Mouse (Mus musculus) WW6 (cell line): ENCODE data around the gene Tnfrsf1b.

Experiments
- DNase-seq: peaks from one replicate; pipeline ENCODE4 v3.0.0-alpha.2; 2013; ENCODE audit warnings: low read depth, low spot score

Tnfrsf1b gene

DNA sequence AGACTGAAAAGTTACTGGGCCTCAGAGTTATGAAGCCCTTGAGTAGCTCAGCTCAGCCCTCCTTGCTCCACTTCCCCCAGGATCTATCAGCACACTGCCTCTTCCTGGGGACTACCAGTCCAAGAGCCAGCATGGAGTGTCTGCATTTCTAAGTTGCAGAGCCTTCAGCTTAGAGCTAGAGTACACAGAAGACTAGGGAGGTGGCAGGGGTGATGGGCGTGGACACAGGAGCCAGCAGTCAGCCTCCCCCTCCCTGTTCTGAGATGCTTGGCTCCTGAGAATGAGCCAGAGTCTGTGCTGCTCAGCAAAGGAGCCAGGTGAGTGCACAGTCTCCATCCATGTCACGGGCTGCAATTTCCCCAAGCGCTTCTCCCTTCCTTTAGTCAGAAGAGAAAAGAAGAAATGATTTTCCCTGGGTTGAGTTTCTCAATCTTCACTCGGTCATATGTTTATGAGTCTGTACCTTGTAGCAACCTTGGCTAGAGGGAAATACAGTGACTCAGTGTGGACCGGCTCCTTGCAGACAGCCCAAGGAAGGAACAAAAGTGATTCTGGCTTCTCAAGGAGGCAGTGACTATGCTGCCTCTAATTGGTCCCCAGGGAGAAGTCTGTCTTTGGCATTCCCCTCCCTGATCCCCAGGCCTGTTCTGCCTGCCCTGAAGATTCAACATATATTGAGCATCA, 11.2 kb upstream of the Tnfrsf1b start:
- no peak for DNase-seq

DNA sequence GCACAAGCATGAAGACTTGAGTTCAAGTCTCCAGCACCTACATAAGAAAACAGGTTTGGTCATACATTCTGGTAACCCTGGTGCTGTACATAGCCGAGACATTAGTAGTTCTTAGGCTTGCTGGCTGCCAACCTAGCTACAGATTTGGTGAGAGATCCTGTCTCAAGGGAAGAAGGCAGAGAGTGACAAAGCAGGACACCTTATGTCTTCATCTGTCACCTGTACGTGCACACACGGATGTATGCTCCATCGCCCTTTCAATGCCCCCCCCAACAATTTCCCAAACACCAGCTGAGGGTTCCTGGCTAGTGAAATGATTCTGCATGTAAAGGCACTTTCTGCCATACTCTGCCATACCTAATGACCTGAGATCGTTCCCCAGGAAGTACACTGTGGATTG, 9.5 kb upstream of the Tnfrsf1b start:
- no peak for DNase-seq

GRCm38 (mm10) chr4:145254418-145254817, 7.7 kb upstream of the Tnfrsf1b start:
- no peak for DNase-seq

DNA sequence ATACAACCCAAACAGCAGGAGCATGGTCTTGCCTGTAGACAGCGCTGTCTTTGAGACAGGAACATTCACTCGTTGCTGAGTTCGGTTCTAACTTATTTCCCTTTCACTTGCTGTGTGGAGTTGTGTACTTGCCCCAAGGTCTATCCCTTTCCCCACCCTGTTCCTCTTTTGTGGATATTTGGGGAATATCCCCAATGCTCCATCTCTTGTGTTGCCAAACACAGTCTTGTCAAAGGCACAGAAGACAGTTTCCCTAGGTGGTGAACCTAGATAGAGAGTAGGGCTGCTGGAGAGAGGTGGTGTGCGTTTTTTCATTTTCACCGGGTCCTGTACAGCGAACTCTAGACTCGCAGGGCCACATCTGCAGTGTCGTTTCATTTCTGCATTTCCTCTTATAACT, 5.9 kb upstream of the Tnfrsf1b start:
- DNase-seq = no peak

DNA sequence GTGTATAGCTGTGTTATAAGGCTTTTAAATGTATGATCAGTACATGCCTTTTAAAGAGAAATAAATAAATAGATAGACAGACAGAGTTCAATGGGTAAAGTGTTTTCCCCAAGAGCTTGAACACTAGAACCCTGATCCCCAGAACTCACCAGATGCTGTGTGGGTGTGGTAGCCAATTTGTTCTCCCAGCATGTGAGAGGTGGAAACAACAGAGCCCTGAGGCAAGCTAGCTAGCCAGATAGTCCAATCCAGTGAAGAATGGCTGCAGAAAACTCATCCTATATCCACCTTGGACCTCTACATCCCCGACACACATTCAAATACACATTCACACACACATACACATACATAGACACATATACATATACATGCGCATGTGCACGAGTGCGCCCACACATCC, 4.9 kb upstream of the Tnfrsf1b start:
- DNase-seq = no peak

DNA sequence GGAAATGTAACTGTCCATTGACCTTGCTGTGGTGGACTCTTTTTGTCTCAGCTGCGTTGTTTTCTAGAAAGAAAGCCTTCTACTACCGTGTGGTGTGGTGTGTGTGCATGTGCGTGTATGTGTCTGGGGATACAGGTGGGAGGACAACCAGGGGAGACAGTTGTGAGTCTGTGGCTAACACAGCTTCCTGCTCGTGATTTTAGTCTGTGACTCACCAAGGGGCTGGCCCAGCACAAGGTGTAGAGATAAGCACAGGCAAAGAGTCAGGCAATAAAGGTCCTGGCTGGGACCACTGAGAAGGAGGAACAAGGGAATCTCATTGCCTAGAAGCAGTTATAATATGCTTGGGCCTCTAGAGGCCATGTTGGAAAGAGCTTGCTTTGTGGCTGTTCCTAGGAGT, 3.3 kb upstream of the Tnfrsf1b start:
- DNase-seq = no peak

DNA sequence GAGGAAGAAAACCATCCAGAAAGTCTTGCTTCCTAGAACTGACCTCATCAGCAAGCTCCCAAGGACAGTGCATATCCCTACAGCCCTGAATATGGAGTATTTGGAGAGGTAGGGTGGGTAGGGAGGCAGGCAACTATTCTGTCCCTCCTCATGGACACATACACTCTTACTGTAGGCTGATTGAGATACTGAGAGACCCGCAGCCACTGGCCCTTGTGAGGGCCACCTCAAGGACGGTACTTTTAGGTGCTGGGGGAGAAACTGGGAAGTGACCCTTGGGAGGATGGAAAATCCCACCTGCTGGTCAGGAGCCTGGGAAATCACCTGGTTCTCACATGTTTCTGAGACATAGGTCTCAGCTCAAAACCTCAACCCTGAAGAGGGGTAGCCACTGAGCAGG, 886 bp upstream of the Tnfrsf1b start:
- no peak for DNase-seq

GRCm38 (mm10) chr4:145245581-145245980, 1.1 kb downstream of the Tnfrsf1b start:
- DNase-seq = no peak

GRCm38 (mm10) chr4:145244676-145245075, 2.0 kb downstream of the Tnfrsf1b start:
- no peak for DNase-seq

DNA sequence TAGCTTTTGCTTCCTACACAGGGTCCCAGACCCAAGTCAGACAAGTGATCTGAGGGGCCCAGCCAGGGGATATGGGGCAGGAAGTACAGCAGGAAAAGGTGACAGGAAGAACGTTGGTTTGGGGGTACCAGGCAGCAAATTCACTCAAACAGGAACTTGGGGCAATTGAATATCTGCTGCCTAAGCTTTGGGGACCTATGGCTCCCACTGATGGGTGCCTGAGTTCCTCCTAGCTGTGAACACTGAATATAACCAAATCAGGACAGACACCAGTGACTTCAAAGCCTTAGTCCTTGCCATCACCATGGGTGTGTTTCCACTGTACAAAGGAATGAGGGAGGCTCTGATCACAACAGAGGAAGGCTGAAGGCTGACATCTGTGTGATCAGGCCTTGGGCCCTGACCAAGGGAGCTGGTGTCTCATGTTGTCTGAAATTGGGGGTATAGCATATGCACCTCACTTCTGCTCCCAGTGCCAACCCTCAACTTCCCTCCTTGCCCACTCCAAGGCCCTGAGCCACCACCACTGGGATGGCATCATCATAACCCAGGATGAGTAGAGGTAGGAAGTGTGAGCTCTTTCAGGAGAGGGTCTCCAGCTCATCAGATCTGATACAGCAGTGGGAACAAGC, 3.8 kb downstream of the Tnfrsf1b start:
- no peak for DNase-seq

DNA sequence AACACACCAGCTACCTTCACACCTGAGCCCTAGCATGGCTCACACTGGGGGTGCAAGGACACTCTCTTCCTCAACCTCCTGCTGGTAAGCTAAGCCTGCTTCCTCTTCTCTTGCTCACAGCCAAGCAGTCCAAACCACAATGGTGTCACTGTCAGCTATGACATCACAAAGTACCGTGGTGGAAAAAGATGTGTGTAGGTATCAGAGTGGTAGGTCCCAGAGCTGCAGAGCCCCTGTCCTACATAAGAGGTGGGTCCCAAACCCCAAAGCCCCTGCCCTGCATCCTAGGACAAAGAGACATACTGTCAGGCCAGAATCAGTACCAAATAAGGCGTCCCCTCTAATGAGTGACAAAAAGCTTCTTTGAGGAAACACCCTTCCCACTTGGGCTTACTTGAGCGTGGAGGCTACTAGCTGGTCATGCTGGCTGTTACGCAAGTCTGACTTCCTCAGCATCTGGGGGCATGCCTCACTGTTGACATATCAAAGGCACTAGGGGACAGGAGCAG, 5.9 kb downstream of the Tnfrsf1b start:
- DNase-seq = no peak

GRCm38 (mm10) chr4:145239049-145239830, 7.4 kb downstream of the Tnfrsf1b start:
- no peak for DNase-seq

DNA sequence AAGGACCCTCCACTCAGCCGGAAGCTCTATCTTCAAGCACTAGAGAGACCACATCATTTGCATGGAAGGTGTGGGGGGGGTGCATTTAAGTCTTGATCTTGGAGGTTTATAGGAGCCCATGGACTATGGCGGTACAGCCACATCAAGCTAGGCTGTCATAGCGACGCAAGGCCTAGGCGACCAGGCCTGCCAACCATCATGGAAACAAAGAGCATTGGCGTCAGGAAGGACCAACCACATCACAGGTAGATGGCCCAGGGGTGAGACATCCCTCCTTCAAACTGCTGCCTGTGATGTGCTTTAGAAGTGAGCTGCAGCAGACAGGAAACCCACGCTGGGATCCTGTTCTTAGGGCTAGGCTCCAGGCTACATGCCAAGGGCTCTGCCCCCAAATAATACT, 10.6 kb downstream of the Tnfrsf1b start:
- DNase-seq = no peak

DNA sequence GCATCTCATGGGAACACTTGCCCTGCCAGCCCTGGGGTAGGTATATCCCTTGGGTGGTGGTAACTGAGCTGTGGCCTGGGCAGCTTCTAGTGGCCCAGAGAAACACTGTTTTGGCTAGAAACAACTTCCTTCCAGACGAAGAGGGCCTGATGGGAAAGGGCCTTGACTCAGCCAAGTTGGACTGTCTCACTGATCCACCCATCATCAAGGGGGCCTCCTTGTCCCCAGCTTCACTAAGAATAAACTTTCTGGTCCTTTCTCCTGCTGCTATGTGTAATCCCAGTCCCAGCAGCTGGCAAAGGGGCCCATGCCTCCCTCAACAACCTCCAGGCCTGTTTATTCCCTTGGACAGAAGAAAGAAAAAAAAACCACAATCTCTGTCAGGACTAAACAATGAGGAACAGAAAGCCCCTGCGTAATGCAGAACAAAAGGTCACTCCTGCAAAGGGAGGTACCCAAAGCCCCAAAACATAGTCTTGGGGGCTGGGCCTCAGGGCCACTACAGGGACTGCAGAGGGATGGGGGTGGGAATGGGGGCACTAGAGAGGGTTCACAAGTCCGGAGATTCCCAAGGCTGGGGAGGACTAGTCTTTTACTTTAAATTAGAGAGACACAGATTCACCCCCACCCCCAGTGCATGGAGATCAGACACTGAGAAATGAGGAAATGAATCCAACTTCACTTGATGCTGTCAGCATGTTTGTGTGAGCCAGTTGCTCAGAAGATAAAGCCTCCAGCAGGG, 13.0 kb downstream of the Tnfrsf1b start:
- no peak for DNase-seq

DNA sequence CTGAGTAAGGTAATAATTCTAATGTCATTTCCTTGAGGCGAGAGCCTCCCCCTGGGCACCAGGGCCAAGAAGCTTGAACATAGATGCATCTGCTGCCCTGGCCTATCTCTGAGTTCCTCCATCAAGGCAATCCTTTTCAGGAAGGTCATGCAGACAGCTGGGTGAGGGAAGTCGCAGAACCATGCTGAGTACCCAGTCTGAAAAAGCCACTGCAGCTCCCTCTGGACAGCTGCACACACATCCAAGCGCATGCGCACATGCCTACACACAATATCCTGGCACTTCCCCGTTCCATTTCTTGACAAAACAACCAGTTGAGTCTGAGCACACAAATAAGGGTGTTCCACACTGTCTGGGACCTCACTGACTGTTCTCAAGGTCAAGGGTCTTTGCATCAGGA, 14.9 kb downstream of the Tnfrsf1b start:
- DNase-seq = no peak

DNA sequence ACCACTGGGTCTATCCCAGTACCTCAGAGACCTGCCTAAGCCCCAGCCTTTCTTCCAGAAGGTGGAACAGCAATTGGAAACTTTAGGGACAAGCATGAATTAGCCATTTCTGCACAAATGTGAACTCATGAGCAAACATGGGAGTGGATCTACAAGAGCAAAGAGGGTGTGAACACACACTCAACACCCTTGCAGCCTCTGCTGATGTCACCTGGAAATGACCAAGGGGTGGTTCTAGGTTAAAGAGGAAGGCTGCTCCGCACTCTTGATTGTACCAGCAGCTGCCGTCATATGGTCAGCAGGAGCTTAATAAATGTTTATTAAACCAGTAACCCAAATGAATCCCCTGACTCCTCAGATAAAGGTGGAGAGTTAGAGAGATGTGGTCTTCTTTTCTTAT, 16.0 kb downstream of the Tnfrsf1b start:
- no peak for DNase-seq

DNA sequence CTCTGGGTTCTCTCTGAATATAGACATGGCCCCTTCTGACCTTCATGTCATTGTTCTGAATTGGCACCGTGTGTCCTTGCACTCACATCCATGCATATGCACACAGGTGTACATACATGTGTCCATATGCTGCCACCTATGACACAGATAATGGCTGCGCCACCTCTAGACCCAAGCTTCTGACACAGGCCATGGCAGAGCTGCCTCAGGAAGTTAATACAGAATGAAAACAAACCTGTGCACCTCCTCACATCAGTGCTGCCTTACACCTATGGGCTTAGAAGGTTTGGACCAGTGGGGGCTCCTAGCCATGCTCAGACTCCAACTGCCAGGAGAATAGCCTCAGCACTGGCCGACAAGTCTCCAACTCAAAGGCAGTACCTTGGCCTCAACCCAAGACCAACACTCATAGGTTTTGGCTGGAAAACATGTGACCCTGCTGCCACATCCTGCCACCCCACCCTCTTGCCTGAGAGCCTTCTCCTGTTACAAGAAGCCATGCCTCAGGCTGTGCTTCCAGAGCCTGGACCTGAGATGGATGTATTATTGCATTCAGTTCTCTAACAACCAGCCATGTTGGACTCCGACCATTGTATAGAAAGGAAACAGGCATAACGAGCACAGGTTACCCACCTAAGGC, 17.0 kb downstream of the Tnfrsf1b start:
- no peak for DNase-seq

GRCm38 (mm10) chr4:145229051-145229450, 17.6 kb downstream of the Tnfrsf1b start:
- DNase-seq = no peak

- DNase-seq = no peak
These were observed 22.1 kb downstream of the Tnfrsf1b start for GRCm38 (mm10) chr4:145224613-145225012.

GRCm38 (mm10) chr4:145222064-145222463, 24.6 kb downstream of the Tnfrsf1b start:
- no peak for DNase-seq

GRCm38 (mm10) chr4:145221379-145221778, 25.3 kb downstream of the Tnfrsf1b start:
- no peak for DNase-seq
